Mouse (Mus musculus): ENCODE results near the gene Eif2ak1. TPM values are rescaled to one million over a fixed set of nuclear protein-coding genes. Genes with fewer than 3 reads are reported as not detected.

The Eif2ak1 gene
- total RNA-seq, 2 experiments from 2014 or later = 33.5 to 41.7 TPM

DNA sequence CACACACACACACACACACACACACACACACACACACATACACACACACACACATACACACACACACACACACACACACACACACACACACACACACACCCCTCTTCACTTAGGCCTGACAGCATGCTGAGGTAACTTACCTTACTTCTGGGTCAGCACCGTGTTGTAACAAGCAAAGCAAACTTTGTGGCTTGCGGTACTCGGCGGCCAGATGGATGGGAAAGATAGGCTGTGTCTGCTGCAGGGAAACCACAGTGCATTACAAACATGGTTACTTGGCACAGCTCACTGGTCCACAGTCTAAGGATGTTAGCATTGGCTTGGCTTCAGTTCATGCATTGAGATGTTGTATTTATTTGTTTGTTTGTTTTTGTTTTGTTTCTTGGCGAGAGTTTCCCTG lies 75.8 kb downstream of the Eif2ak1 start:
- DNase-seq (ENCODE audit: low spot score in 2 of 2) = no peak

DNA sequence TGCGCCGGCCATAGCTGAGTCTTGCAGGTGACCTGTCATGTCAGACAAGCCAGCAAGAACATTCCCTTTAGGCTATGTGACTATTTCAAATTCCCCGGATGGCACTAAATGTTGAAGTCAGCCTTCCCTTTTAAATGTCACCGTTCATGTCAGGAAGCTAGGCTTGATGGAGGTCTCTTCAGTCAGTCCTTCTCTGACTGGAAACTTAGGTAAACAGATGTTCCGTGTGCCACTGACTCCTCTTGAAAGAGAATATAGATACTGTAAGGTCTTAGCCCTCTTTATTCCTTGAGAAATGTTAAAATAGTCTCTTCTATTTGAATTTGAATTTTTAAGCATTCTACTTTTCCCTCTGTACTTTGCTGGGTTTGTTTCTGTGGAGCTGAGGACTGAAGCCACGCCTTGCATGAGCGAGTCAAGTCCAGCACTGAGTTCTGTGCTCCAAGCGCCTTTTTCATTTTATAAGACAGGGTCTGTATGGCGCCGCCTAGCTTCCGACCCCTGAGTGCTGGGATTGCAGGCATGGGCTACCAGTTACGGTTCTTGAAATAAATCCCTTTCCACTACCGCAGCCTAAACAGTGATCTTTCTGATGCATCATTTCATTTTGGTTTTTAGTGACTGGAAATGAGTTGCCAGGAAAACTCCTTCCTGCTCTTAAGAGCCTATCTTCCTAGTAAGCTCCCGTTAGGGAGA lies 80.2 kb downstream of the Eif2ak1 start, which contains the start of gene Ankrd61:
Gene Ankrd61, minus strand, starts transcription at position 51 of the 696 bp plus-strand sequence.
- no peak for DNase-seq (ENCODE audit: low spot score in 2 of 2)

DNA sequence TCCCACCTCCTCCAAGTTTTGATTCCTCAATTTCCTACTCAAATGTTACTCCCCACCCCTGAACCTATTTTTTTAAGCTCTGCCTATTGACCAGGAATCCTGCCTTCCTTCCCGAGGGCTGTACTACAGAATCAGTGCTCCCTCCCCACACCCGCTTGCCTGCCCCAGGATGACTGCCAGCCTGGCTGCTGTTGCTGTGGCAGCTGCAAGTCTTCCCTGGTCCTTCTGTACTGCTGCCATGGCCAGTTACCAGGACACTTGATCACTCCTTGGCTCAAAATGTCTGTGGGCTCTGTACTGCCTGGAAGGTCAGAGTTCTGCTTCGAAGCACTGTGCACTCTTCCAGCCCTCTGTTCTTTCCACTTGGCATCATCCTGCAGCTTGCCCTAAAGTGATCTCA lies 84.5 kb downstream of the Eif2ak1 start:
- no peak for DNase-seq (ENCODE audit: low spot score in 2 of 2)

DNA sequence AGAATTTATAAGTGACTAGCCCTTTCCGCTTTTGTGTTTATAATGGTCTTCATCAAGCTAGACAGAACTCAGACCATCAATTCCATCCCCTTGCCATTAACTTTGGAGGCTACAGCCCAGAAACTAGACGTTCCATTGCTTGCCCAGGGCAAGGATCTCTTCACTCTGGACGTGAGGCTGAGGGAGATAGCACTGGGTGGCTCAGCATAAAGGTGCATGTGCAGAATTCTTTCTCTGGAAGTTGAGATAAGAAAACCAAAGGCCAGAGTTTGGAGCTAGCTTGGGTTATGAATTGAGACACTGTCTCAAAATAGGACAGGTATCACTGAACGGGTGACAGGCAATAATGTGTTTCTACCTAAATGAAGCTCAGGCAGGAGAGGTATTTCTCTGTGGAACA lies 86.2 kb downstream of the Eif2ak1 start:
- no peak for DNase-seq (ENCODE audit: low spot score in 2 of 2)

DNA sequence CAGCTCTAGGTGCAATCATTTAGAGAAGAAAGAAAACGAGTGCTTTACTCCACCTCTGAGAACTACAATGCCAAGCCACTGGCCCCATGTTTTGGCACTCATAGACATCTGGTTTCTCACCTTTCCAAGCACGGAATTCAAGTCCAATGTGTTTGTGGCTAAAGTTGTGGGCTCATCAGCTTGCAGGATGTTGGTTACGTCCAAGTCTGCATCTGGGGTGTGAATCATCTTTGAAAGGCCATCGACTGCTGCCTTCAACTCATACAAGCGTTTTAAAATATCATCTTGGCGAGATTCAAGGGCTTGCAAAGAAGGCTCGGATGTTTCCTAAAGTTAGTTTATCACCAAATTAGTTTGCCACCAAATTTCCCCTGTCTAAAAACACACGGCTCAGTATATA lies 88.8 kb downstream of the Eif2ak1 start:
- DNase-seq (ENCODE audit: low spot score in 2 of 2) = no peak

DNA sequence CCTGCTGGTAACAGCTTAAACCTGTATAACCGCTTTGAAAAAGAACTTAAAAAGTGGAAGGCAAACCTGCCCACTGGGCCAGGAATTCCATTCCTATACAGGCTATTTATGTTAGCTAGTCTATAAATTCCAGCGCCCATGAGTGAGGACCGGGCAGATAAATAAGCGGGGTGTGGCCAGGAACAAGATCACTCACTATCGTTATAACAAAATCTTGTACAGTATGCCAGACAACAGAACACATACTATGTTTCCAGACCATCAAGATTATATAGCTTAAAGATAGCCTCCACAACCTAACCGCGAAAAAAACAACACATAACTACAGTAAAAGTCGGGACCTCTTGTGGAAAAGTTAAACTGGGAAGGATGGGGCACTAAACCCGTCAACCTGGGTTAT lies 91.3 kb downstream of the Eif2ak1 start:
- no peak for DNase-seq (ENCODE audit: low spot score in 2 of 2)

DNA sequence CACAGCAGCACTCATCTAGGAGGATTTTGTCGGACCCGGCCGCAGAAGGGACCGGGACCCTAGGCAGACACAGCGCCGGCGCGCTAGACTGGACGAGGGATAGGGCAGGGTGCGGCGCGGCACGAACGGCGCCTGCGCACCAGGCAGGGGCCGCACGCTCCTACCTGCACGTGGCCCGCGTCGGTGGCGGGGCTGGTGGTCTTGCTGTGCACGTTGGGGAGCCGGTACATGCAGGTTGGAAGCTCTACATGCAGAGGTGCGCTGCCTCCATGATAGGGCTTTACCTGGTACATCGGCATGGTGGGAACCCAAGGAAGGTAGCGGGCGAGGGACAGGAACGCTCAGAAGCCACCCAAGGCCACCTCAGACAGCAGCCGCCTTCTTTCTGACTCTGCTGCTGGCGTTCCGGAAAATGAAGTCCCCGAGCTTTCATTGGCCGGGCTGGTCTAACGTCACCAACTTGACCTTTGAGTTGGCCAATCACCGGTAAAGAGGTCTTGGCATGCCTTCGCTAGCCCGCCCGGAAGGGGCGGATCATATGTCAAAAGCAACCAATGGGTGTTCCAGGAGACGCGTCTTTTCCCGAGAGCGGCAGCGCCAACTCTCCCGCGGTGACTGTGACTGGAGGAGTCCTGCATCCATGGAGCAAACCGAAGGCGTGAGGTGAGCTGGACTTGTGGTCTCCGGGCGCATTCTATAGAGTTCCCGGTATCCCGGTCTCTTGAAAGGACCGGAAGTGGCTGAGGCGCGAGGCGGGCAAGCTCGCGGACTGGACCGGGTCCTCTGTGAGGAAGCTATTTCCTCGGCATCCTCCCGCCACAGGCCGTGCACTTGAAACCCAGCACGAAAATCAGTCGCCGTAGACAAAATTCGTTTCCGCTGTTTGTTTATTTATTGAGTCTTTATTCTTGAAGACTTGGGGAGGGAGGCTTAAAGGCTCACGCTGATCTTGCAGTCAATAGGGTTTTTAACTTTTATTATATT lies 92.1 kb downstream of the Eif2ak1 start, which contains the start of the genes Aimp2 and Pms2:
Gene Aimp2, minus strand, starts transcription at position 431 of the 984 bp plus-strand sequence.
Gene Pms2, plus strand, starts transcription at position 548 of the 984 bp plus-strand sequence.
- peak; percentile 87 to 88 for DNase-seq (ENCODE audit: low spot score in 2 of 2)

DNA sequence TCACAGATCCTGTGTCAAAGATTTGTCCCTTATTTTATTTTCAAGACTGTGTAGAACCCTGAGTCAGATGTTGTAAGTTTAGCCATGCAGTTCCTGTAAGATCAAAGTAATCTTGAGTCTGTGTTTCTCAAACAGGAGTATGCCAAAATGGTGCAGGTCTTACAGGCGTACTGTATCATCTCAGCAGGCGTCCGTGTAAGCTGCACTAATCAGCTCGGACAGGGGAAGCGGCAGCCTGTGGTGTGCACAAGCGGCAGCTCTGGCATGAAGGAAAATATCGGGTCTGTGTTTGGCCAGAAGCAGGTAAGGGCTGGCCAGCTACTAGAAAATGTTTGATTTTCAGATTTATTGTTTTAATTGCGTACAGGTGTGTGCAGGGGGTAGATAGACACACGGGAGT lies 98.6 kb downstream of the Eif2ak1 start:
- DNase-seq (ENCODE audit: low spot score in 2 of 2) = no peak

DNA sequence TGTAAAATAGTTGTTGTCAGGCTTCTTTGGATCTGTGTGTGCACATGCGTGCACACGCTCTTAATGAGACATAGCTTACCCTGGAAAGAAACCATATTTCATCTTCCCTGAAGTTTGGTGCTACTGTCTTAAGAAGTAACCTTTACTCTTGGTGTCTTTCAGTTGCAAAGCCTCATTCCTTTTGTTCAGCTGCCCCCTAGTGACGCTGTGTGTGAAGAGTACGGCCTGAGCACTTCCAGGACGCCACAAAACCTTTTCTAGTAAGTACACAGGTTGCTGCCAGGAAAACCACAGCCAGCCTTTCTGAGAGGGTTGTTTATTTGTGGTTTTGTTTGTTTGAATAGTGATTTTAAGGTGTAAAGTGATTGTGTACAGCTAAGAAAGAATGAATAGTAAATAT lies 99.8 kb downstream of the Eif2ak1 start:
- DNase-seq (ENCODE audit: low spot score in 2 of 2) = peak; percentile 29 to 43

DNA sequence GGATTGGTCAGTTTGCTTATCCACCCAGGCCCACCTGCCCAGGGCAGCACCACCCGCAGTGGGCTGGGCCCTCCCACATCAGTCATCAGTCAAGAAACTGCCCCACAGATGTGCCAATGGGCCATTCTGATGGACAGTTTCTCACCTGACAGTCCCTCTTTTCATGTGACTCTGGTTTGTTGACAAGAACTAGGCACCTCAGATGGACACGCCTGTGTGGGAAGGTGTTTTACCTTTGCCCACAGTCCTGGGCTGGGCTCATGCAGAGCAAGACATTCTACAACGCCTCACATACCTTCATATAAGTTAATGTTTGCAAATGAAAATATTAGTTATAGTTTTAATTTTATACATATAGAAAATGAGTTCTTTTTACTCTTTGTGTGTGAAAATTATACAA lies 100.5 kb downstream of the Eif2ak1 start:
- DNase-seq (ENCODE audit: low spot score in 2 of 2) = no peak

DNA sequence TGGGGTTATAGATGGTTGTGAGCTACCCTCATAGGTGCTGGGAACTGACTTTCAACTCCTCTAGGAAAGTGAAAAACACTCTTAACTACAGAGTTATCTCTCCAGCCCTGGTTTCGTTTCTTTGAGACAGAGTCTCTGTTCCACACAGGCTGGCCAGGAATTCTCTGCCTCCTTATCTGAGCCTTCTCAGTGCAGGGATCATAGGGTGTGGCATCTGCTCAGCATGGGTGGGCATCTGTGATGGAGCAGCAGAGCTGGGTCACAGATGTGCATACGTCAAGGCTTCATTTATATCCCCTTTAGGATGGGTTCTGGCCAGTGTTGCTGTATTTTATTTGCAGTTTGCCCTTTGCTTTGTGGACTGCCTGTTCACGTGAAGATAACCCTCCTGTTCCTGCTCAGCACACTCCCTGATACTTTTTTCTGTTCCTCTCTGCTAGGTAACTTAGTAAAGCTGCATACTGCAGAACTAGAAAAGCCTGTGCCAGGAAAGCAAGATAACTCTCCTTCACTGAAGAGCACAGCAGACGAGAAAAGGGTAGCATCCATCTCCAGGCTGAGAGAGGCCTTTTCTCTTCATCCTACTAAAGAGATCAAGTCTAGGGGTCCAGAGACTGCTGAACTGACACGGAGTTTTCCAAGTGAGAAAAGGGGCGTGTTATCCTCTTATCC lies 107.3 kb downstream of the Eif2ak1 start:
- DNase-seq (ENCODE audit: low spot score in 2 of 2) = no peak

DNA sequence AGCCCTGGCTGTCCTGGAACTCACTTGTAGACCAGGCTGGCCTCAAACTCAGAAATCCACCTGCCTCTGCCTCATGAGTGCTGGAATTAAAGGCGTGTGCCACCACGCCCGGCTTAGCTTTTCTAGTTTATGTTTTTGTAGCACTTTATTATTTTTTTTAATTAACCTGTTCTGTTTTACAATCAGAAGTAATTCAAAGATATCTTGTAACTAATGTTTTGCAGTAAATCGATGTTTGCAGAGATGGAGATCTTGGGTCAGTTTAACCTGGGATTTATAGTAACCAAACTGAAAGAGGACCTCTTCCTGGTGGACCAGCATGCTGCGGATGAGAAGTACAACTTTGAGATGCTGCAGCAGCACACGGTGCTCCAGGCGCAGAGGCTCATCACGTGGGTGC lies 110.3 kb downstream of the Eif2ak1 start, which contains the start of gene Gm42421:
Gene Gm42421, plus strand, starts transcription at position 301 of the 400 bp plus-strand sequence.
- no peak for DNase-seq (ENCODE audit: low spot score in 2 of 2)

DNA sequence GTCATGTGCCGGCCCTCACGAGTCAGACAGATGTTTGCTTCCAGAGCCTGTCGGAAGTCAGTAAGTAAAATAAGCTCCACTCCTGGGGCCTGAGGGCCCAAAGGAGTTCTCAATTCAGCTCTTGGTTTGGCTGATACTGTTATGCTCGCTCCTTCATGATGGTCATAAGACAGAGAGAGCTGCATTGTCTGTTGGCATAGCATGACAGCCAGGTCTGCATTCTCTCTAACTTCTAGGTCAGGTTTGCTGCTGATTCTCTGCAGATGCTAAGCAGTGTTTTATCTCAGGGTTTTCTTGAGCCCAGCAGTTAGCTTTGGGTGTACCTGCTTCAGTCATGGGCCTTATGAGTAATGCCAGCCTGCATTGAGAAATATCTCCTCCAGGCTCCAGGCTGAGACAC lies 111.7 kb downstream of the Eif2ak1 start:
- DNase-seq (ENCODE audit: low spot score in 2 of 2) = no peak

DNA sequence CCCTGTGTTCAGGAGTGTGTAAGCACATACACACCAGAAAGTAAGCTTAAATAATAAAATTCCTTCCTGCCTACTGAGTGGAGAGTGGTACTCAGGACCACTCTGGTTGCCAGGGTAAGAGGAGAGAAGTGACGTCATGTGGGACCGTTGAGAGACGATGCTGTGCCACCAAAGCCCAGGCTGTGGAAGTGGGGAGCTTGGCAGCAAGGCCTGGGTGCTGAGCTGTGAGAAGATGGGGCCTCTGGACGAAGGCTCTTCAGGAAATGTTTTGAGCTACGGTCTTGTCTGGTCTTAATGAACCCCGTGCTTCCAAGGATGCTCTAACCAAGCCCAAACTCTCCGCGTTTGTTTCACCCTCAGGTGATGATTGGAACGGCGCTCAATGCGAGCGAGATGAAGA lies 113.1 kb downstream of the Eif2ak1 start:
- DNase-seq (ENCODE audit: low spot score in 2 of 2) = no peak

DNA sequence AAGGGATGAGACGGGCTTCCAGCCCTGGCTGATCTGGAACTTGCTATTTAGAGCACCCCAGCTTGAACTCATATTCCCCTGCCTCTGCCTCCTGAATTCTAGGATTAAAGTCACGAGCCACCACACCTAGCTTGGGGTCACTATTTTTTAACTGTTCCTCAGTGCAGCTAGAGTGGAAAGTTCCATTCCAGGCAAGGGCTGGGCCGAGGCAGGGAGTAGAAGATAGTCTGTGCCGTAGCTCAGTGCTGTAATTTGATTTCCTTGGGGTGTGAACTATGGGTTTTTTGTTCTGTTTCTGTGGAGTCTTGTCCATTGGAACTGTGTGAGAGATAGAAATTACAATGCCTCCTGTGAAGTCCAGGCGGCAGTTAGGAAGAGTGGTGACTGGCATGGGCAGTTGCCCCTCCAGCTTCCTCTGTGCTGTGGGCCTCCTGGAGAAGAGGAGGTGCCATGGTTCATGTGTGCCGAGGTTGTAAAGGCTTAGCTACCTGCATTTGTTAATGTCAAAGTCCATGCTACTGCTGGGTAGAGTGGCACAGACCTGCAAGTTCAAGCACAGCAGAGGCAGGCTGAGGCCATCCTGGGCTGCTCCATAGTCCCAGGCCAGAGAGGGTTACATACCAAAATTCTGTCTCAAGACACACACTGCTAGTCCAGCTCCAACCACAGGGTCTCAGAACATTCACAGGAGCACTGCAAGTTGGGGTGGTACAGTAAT lies 114.4 kb downstream of the Eif2ak1 start:
- DNase-seq (ENCODE audit: low spot score in 2 of 2) = no peak

DNA sequence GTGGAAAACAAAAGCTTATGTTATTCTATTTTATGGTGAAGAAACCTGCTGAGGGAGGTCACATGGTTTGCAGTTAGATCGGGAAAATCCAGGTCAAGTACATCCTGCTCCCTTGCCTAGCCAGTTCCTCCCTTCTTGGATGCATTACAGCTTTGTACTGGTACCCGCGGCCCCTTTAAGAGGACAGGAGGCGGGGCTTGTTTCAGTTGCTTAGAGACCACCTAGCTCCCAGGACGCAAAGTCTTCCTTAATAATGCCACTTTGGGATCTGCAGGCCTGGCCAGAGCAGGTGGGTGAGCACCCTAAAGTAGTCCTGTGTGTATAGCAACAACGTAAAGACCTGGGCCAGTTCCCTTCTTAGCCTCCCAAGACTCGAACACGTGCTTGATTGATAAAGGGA lies 115.2 kb downstream of the Eif2ak1 start, which contains the start of gene Rsph10b:
Gene Rsph10b, plus strand, starts transcription at position 205 of the 400 bp plus-strand sequence.
- peak in 1 of 2 experiments; percentile 9 for DNase-seq (ENCODE audit: low spot score in 2 of 2)

DNA sequence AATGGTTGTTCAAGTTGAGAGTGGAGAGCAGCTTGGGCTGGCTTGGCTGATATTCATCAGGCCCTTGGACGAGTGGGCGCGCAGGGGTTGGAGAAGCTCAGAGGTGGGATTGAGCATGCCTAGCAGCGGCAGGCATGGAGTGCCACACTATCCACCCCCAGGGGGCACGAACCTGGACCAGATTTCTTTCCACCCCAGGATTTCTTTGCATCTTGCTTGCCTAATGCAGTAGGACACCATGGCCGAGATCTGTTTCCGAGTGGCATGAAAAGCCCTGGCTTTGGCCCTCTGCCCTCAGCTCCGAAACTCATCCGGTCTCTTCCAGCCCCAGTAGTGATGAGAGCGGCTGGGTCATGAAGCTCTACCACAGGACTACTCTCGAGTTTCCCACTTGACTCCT lies 115.8 kb downstream of the Eif2ak1 start:
- no peak for DNase-seq (ENCODE audit: low spot score in 2 of 2)

DNA sequence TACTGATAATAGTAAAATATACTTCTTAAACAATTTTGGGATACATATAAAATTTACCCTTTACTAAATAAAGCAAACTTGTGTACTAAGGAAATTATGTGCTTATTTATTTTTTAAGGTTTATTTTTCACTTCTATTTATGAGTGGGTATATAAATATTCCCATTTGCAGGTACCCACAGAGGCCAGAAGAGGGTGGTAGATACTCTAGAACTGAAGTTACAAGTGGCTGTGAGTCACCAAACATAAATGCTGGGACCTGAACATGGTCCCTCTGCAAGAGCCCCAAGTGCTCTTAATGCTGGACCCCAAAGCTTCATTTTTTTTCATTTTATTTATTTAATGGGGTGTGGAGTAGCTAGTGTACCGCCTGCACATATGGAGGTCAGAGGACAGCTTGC lies 116.3 kb downstream of the Eif2ak1 start:
- no peak for DNase-seq (ENCODE audit: low spot score in 2 of 2)

DNA sequence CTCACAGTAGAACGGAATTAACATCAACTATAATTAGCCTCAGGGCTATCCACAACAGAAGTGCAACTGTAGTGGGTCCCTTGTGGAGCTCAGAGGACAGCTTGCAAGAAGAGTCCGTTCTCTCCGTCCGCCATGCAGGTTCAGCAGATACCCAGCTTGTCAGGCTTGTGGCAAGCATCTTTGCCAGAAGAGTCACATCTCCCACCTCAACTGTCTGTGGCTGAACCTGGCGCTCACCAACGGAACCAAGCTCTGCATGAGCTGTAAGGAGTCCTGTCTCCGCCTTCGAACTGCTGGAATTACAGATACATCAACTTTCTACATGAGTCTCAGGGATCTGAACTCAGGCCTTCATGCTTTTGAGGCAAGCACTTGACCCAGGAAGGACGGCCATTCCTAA lies 118.6 kb downstream of the Eif2ak1 start:
- no peak for DNase-seq (ENCODE audit: low spot score in 2 of 2)

DNA sequence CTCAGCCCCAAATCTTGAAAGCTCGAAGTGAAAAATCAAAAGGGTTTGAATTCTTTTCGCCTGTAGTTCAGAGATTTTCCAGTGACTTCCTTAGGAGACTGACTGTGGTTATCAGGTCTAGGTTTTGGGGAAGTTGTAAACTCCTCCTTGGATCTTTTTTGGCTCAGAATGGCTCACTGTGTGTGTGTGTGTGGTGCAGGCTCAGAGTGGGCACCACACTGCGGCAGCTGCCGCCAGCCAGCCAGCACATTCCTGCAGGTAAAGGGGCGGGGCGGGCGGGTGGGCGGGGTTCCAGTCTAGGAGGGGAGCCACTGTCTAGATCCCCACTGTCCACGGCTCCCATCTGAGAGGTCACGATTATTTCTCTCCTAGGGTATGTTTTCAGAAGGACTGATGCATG lies 124.0 kb downstream of the Eif2ak1 start:
- no peak for DNase-seq (ENCODE audit: low spot score in 2 of 2)
